Mouse (Mus musculus) cortical plate, adult 2 months (tissue): ENCODE results near the gene Neurl1b. TPM values are rescaled to one million over a fixed set of nuclear protein-coding genes. Genes with fewer than 3 reads are reported as not detected.
A peak's percentile ranks its signal among the peaks of the same experiment; 100 is the strongest.

ENCODE experiments used
- H3K27ac ChIP-seq: fragments of 200-500 bp; 2 replicates; pipeline ENCODE4 v1.5.1; 2012; ENCODE audit warnings: low read length, control low read depth, inconsistent platforms; ENCODE audit not compliant: insufficient read depth
- H3K4me1 ChIP-seq: fragments of 200-500 bp; 2 replicates; pipeline ENCODE4 v1.6.1; 2011; ENCODE audit warnings: low read length; ENCODE audit not compliant: control insufficient read depth, insufficient read depth
- H3K4me3 ChIP-seq: fragments of 200-500 bp; 2 replicates; pipeline ENCODE4 v1.5.1; 2011; ENCODE audit warnings: mild to moderate bottlenecking, low read length, control low read depth; ENCODE audit not compliant: insufficient read depth
- CTCF ChIP-seq: fragments of 200-500 bp; IDR thresholded peaks from 2 replicates; pipeline ENCODE4 v1.5.1; 2011; ENCODE audit warnings: mild to moderate bottlenecking, control low read depth, low read length; ENCODE audit not compliant: insufficient read depth; ENCODE audit errors: extremely low read depth
- POLR2A ChIP-seq: fragments of 200-500 bp; IDR thresholded peaks from 2 replicates; pipeline ENCODE4 v1.6.1; 2011; ENCODE audit warnings: mild to moderate bottlenecking, low read length, control low read depth; ENCODE audit not compliant: insufficient read depth; ENCODE audit errors: extremely low read depth
- polyA plus RNA-seq: library from polyadenylated mRNA; depleted of rRNA; stranded (reverse); fragments of >200 nt; gene quantifications from 2 replicates; pipeline ENCODE4 v1.2.3, GENCODE M21; 2012; rRNA removed

The Neurl1b gene
- polyA plus RNA-seq: 53.4 and 56.8 TPM in 2 replicates

- peak within 1 kb of the TSS; percentile 65 for H3K4me3 ChIP-seq
- H3K27ac ChIP-seq: peak within 1 kb of the TSS; percentile 98
- no peaks in the 10 kb centered on the region for H3K4me1 ChIP-seq
- TF ChIP-seq POLR2A (no peak), CTCF (no peak)
Measured at GRCm38 (mm10) chr17:26414523-26415354, at the start of gene Neurl1b. Gene Neurl1b, plus strand, starts transcription at chr17:26414829.

DNA sequence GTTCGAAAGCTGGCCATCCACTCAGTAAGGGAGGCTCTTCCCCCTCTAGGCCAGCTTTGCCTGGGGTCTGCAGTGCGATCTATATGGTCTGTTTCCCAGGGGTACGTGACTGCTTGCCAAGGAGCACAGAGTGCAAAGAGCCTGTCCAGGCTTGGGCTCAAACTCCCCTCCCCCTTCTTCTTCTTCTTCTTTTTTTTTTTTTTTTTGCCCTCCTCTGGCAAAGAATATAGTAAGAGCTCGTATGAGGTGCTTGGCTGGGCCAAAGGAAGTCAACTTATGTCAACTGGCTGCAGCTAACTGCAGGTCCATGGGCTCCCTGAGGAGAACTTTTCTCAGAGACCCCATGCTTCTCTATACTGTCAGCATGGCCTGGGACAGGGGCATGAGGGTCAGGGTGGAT lies 47.8 kb upstream of the Neurl1b start:
- Histone ChIP-seq H3K4me3 (no peak overlapping the region), H3K4me1 (peaks cover 4% of the 10 kb centered on the region), H3K27ac (no peak overlapping the region)
- TF ChIP-seq CTCF: no peak
- no peak for TF ChIP-seq POLR2A

DNA sequence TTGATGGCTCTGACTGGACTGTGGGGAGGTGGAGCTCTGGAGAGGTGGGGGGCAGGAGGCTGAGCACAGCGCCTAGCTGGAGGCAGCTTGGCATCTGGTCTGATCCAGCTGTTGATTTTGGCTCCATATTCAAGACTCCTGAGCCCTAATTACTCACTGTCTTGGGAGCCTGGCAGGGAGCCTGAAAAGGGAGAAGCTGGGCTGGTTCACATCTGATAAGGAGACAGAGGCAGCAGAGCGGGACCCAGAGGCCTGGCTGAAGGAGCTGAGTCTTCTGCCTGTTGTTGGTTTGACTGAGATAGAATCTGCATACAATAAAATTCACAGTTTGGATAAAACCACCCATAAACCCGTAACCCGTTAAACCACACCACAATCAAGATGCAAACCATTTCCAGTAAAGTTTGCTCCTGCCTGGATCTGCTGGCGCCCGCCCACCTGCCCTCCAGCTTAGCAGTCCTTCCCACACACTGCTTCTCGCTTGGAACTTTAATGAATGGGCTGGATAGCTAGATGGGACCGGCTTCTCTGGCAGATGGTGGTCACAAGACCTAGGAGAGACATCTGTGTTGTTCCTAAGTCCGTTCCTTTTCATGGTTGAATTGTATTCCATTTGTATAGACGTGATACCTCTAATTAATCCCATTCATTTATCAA lies 46.2 kb upstream of the Neurl1b start:
- no peak for TF ChIP-seq CTCF
- no peak for TF ChIP-seq POLR2A
- 0 out of 2 replicates have a peak, but pooled peaks cover 2% of the 10 kb centered on the region for H3K4me1 ChIP-seq
- no peak overlapping the region for H3K27ac ChIP-seq
- H3K4me3 ChIP-seq: no peak overlapping the region

- 0 out of 2 replicates have a peak, but pooled peaks cover 2% of the 10 kb centered on the region for H3K4me1 ChIP-seq
- H3K27ac ChIP-seq: no peak overlapping the region
- no peak overlapping the region for H3K4me3 ChIP-seq
- no peak for TF ChIP-seq POLR2A
- peak; percentile 55 for TF ChIP-seq CTCF
Measured at GRCm38 (mm10) chr17:26370521-26371245, 43.9 kb upstream of the Neurl1b start.

GRCm38 (mm10) chr17:26371246-26371535 lies 43.4 kb upstream of the Neurl1b start:
- TF ChIP-seq POLR2A (no peak), CTCF (no peak)
- Histone ChIP-seq H3K27ac (no peak overlapping the region), H3K4me3 (no peak overlapping the region), H3K4me1 (0 out of 2 replicates have a peak, but pooled peaks cover 2% of the 10 kb centered on the region)

GRCm38 (mm10) chr17:26373211-26373610 lies 41.4 kb upstream of the Neurl1b start:
- Histone ChIP-seq H3K4me1 (0 out of 2 replicates have a peak, but pooled peaks cover under 1% of the 10 kb centered on the region), H3K4me3 (no peak overlapping the region), H3K27ac (no peak overlapping the region)
- no peak for TF ChIP-seq CTCF
- TF ChIP-seq POLR2A: no peak

DNA sequence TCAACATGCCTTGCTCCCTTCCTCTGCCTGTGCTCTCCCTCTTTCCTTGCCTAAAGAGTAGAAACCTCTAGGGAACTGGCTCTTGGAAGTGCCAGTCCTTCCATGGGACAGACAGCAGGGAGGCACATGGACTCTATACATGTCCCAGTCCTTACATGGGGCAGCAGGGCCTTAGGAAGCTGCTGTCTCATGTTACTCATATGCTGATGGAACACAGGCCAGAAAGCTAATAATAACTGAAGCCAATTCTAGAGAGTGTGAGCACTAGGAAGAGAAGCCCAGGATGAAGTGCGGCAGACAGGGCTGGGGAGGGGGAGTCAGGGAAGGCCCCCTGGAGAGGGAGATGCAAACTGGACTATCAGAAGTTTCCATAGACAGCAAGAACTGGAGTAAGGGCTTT lies 38.2 kb upstream of the Neurl1b start:
- no peak overlapping the region for H3K4me3 ChIP-seq
- no peak overlapping the region for H3K27ac ChIP-seq
- H3K4me1 ChIP-seq: peaks cover 7% of the 10 kb centered on the region
- TF ChIP-seq CTCF: no peak
- no peak for TF ChIP-seq POLR2A

DNA sequence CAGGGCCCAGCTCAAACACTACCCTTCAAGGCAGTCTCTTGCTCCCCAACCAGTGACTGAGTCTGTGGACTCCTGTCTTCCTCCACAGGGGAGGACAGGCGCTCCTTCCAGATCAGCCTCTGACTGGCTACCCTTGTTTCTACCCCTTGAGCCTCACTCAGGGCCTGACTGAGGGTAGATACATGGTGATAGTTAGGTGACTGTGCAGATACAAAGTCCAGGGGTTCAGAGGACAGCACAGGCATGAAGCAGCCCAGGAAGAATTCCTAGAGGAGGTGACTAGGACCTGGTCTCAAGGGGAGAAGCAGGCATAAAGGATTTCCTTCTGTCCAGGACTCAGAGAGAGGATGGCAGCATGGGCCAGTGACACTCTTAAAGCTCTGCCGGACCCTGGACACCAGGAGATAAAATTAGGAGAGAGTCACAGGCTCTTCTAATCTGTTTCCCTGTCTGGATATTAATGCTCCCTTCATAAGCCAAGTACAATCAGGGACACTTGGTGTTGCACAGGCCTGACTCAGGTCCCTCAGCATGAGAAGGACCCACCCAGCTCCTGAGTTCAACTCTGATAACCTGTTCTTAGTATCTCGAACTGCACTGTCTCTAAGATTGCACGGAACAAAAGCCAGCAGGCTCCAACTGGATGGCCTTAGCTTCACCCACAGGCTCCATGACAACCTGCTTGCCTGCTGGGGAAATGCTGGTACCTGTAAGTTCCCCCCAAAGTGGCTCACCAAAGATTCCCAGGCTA lies 37.5 kb upstream of the Neurl1b start:
- peaks cover 11% of the 10 kb centered on the region for H3K4me1 ChIP-seq
- TF ChIP-seq POLR2A (no peak), CTCF (no peak)
- H3K27ac ChIP-seq: no peak overlapping the region
- H3K4me3 ChIP-seq: no peak overlapping the region

DNA sequence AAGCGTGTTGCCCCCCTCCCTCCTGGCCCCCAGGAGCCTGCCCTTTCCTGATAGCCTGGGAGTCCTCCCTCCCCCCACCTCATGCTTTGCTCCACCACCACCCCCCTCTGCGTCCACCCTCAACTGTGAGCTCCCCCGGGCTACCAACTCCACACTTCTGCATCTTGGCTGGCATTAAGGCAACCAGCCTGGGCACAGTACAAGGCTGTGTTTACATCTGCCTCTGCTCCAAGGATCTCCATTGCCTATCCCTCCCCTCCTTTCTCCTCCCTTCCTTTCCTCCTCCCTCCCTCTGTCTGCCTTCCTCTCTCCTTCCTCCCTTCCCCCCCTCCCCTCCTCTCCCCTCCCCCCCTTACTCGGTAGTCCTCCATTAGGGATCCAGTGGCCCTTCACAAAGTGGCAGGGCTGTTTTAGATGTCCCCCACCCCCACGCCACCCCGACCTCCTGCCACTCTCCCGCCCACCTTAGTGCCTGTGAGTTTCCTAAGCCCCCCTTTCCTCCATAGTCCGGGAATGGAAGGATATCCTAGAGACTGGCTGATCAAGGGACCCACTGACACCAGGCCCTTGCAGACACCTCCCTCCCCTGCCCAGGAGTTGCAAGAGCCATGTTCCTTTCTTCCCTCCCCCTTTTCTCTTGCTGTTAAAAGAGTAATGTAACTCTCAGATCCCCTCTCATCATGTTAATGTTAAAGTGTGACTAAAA lies 34.2 kb upstream of the Neurl1b start:
- TF ChIP-seq CTCF (no peak), POLR2A (no peak)
- Histone ChIP-seq H3K4me3 (no peak overlapping the region), H3K27ac (no peak overlapping the region), H3K4me1 (peaks cover 11% of the 10 kb centered on the region)
